Mouse (Mus musculus) intestine, postnatal 0 days (tissue): Measurements from ENCODE around the gene Fev. TPM values are rescaled to one million over a fixed set of nuclear protein-coding genes. Genes with fewer than 3 reads are reported as not detected.

Source experiments
- ATAC-seq: fragments of 200-750 bp; cut with Nextera tagmentation; 2 replicates; pipeline ENCODE4 v1.8.0; 2017; ENCODE audit warnings: mild to moderate bottlenecking, moderate TSS enrichment, moderate library complexity
- H3K27ac ChIP-seq: fragments of 300-500 bp; sonication (generic); 2 replicates; pipeline ENCODE4 v1.5.1; 2014; ENCODE audit warnings: mild to moderate bottlenecking, low read depth, low read length, moderate library complexity
- H3K27me3 ChIP-seq: fragments of 300-500 bp; sonication (generic); replicated peaks from 2 replicates; pipeline ENCODE4 v1.6.1; 2014; ENCODE audit warnings: low read length, mixed read lengths; ENCODE audit not compliant: control insufficient read depth, insufficient read depth
- H3K36me3 ChIP-seq: fragments of 300-500 bp; sonication (generic); 2 replicates; pipeline ENCODE4 v1.6.1; 2014; ENCODE audit warnings: mild to moderate bottlenecking, moderate library complexity; ENCODE audit not compliant: control insufficient read depth, insufficient read depth
- H3K4me1 ChIP-seq: fragments of 300-500 bp; sonication (generic); replicated peaks from 2 replicates; pipeline ENCODE4 v1.6.1; 2014; ENCODE audit warnings: antibody characterized with exemption, low read length, mixed read lengths; ENCODE audit not compliant: control insufficient read depth, insufficient read depth
- H3K4me2 ChIP-seq: fragments of 300-500 bp; sonication (generic); replicated peaks from 2 replicates; pipeline ENCODE4 v1.6.1; 2014; ENCODE audit warnings: low read depth, mild to moderate bottlenecking, moderate library complexity
- H3K4me3 ChIP-seq: fragments of 300-500 bp; sonication (generic); 2 replicates; pipeline ENCODE4 v1.5.1; 2014; ENCODE audit warnings: low read depth, low read length
- H3K9ac ChIP-seq: fragments of 300-500 bp; sonication (generic); 2 replicates; pipeline ENCODE4 v1.6.1; 2014; ENCODE audit warnings: mild to moderate bottlenecking, low read depth, low read length
- H3K9me3 ChIP-seq: fragments of 300-500 bp; sonication (generic); 2 replicates; pipeline ENCODE4 v1.6.1; 2016; ENCODE audit warnings: mixed run types; ENCODE audit not compliant: control insufficient read depth
- CTCF ChIP-seq: sonication (generic); IDR thresholded peaks from 2 replicates; pipeline ENCODE4 v1.5.1; 2016; ENCODE audit warnings: low read depth, mild to moderate bottlenecking, control low read depth, antibody characterized with exemption, moderate library complexity
- WGBS: fragments of 180-500 bp; shearing (Covaris S2); extraction: QIAGEN DNeasy Blood & Tissue Kit; methylation state at CpG from one replicate; pipeline ENCODE4 v1.1.7; 2014; 5-methylcytosine and 5-hydroxymethylcytosine counted together
- polyA plus RNA-seq: library from polyadenylated mRNA; unstranded; fragments of >200 nt; fragmentation: Nextera tagmentation; extraction: Ambion mirVana; gene quantifications from 2 replicates; pipeline ENCODE4 v1.2.1, GENCODE M21; 2015

The Fev gene
- polyA plus RNA-seq, 1 experiment from 2014 or later, result 0.59 TPM

DNA sequence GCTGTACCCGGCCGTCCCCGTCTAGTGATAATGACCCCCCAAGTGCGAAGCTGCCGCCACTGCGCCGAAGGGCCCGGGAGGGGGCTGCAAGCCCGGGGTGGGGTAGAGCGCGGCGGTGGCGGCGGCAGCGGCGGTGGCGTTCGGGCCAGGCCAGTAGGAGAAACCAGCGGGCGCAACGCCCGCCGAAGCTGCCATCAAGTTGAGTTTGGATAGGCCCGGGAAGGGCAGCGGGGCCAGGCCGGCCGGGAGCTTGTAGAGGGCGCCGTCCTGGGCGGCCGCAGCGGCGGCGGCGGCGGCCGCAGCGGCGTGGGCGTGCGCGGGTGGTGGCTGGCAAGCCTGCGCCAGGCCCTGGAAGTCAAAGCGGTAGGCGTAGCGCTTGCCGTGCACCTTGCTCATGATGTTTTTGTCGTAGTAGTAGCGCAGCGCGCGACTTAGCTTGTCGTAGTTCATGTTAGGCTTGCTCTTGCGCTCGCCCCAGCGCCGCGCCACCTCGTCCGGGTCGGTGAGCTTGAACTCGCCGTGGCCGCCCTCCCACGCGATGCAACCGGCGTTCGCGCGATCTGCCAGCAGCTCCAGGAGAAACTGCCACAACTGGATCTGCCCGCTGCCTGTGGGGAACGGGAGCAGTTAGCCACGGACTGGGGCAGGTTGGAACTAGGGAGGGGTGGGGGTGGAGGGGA is 3.0 kb downstream of the Fev start:
- Histone ChIP-seq H3K27me3 (peaks cover 72% of the 10 kb centered on the region), H3K9ac (no peak overlapping the region)

DNA sequence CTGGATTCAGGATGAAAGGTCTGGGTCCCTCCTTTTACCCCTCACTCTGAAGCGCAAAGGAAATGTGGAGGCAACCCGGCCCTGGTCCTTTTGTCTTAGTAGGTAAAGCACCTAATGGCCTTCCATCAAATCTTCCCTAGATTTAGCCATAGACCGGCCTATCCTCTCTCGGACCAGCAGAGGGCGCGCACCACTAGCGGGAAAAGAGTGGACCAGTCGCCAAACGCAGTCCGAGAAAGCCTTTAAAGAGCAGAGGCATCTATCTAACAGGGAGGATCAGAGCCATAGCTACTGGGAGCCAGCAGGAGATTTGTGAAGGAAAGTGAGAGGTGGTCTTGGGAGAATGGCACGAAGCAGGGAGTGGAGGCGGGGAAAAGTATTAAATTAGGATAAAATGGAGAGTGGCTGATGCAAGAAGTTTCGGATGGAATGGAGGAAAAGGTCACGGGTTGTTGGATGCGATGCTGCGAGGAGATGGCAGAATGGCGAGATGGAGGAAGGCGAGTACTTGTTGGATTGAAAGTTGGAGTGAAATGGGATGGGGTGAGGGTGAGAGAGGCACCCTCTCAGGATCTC is 4.3 kb downstream of the Fev start:
- Histone ChIP-seq H3K36me3 (no peaks in the 10 kb centered on the region), H3K9ac (no peak overlapping the region), H3K9me3 (no peaks in the 10 kb centered on the region), H3K4me3 (no peak overlapping the region), H3K27ac (no peak overlapping the region), H3K4me1 (no peaks in the 10 kb centered on the region), H3K27me3 (peaks cover 59% of the 10 kb centered on the region), H3K4me2 (no peak overlapping the region)
- no peak for ATAC-seq
- 3% methylated on average over 18 of the region's 18 CpGs for WGBS
- peak; percentile 92 for TF ChIP-seq CTCF

More for the DNA sequence above, 3.0 kb downstream of the Fev start:
- no peak for TF ChIP-seq CTCF
- Histone ChIP-seq H3K4me3 (peak overlapping the region; percentile 37), H3K36me3 (no peaks in the 10 kb centered on the region), H3K27ac (no peak overlapping the region), H3K9me3 (no peaks in the 10 kb centered on the region), H3K4me2 (peak overlapping the region; percentile 61), H3K4me1 (no peaks in the 10 kb centered on the region)
- under 1% methylated on average over 73 of the region's 74 CpGs for WGBS
- no peak for ATAC-seq

DNA sequence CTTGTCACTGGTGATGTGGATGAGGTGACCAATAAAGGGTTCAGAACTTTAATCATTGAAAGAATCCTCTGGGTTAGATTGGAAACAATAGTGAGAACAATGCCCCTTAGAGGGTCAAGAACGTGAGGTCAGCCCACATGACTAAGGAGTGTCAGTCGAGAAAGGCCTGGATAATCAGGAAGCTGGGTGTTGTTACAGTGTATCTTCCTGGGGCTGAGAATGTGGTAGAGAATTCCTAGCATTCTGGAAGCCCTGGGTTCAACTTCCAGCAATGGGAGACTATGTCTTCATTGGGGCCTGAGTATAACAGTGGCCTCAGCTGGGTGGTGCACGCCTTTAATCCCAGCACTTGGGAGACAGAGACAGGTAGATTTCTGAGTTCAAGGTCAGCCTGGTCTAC is 8.0 kb downstream of the Fev start:
- TF ChIP-seq CTCF, result no peak

DNA sequence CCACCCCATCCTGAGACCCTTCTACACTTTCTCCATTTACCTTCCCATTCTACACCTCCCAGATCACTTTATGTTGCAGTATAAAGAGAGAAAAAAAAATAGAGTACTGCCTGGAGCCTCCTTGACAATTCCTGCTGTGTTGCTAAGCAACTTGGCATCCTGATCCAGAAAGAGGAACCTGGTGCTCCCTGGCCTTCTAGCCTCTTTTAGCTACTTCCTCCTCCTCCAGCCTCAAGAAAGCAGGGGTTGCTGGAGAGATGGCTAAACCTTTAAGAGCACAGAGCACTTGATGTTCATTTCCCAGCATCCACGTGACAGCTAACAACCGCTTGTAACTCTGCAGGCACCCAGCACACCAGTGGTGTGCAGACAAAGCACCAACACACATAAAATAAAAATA is 13.0 kb downstream of the Fev start:
- Histone ChIP-seq H3K4me2 (no peak overlapping the region), H3K4me1 (no peaks in the 10 kb centered on the region), H3K9ac (no peak overlapping the region), H3K9me3 (no peaks in the 10 kb centered on the region), H3K27me3 (peaks cover 3% of the 10 kb centered on the region; the same call in 1 of the 2 replicates), H3K36me3 (no peaks in the 10 kb centered on the region), H3K4me3 (no peak overlapping the region), H3K27ac (no peak overlapping the region)
- TF ChIP-seq CTCF, result no peak
- no peak for ATAC-seq
- WGBS, result 64% methylated on average over 2 of the region's 2 CpGs

More for the DNA sequence above, 8.0 kb downstream of the Fev start:
- 43% methylated on average over 3 of the region's 3 CpGs for WGBS
- no peak for ATAC-seq
- no peak overlapping the region for H3K4me2 ChIP-seq
- H3K9me3 ChIP-seq, result no peaks in the 10 kb centered on the region
- no peak overlapping the region for H3K9ac ChIP-seq
- H3K4me3 ChIP-seq, result no peak overlapping the region
- H3K4me1 ChIP-seq, result no peaks in the 10 kb centered on the region
- peaks cover 22% of the 10 kb centered on the region for H3K27me3 ChIP-seq
- no peaks in the 10 kb centered on the region for H3K36me3 ChIP-seq
- H3K27ac ChIP-seq, result no peak overlapping the region

DNA sequence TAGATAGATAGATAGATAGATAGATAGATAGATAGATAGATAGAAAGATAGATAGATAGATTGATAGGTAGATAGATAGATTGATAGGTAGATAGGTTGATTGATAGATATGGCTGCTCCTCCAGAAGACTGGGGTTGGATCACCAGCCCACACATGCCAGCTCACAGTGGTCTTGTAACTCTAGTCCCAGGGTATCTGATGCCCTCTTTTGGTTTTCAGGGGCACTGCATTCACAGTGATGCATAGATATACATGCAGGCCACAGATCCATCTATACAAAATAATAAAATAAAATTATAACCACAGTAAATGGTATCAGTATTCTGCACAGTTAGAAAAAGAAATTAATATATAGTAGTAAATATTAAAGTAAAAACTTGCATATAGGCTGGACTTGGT is 23.4 kb downstream of the Fev start:
- ATAC-seq, result no peak
- H3K4me3 ChIP-seq, result no peak overlapping the region
- no peak overlapping the region for H3K9ac ChIP-seq
- 0 out of 2 replicates have a peak, but pooled peaks cover 2% of the 10 kb centered on the region for H3K4me1 ChIP-seq
- no peak for TF ChIP-seq CTCF
- no peaks in the 10 kb centered on the region for H3K9me3 ChIP-seq
- no peak overlapping the region for H3K4me2 ChIP-seq
- no peak overlapping the region for H3K27ac ChIP-seq
- H3K36me3 ChIP-seq, result no peaks in the 10 kb centered on the region
- H3K27me3 ChIP-seq, result peaks cover 31% of the 10 kb centered on the region

DNA sequence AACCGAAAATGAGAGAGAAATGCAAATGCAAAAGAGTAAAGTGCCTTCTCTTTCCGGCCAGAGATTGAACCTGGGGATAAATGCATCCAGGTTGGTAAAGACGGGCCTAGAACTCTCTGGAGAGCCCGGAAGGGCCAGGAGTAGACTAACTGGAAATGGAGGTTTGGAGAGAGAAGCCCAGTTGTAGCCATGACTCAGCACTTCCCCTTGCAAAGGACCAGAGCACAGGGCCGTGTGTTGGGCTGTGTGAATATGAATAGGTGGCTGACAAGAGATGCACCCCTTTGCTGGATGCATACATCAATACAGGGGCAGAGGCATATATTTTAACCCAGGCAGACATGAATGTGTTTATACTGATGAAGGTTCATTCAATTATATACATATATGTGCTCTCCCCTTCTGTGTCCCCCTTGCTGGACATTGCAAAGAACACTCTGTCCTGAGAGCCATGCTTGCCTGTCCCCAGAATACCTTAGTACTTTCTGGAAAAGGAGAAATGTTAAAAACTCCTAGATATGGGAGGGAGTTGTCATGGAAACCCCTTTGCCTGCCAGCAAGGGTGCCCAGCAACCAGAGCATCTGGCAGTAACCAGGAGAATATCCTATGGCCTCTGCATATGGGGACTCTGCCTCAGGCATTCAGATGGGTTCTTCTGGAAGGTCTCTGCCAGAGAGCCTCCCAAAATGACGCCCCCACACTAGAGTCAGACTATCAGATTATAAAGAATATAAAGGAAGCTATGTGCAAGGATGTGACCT is 25.8 kb downstream of the Fev start:
- 0 out of 2 replicates have a peak, but pooled peaks cover 7% of the 10 kb centered on the region for H3K4me1 ChIP-seq
- no peaks in the 10 kb centered on the region for H3K9me3 ChIP-seq
- H3K27ac ChIP-seq, result no peak overlapping the region
- 41% methylated on average over 6 of the region's 6 CpGs for WGBS
- no peak for ATAC-seq
- H3K9ac ChIP-seq, result no peak overlapping the region
- no peak for TF ChIP-seq CTCF
- no peaks in the 10 kb centered on the region for H3K36me3 ChIP-seq
- no peak overlapping the region for H3K4me3 ChIP-seq
- H3K4me2 ChIP-seq, result no peak overlapping the region
- peaks cover 54% of the 10 kb centered on the region for H3K27me3 ChIP-seq
